Mouse (Mus musculus): ENCODE measurements around the gene Krt8. TPM values are rescaled to one million over a fixed set of nuclear protein-coding genes. Genes with fewer than 3 reads are reported as not detected.
"Not testable (repeated sequence)": the region's sequence is repeated elsewhere in the genome, so short reads cannot be mapped to it uniquely, and the experiment has no call there.

Gene Krt8
- polyA plus RNA-seq, 1 experiment from 2014 or later: 21.9 TPM

DNA sequence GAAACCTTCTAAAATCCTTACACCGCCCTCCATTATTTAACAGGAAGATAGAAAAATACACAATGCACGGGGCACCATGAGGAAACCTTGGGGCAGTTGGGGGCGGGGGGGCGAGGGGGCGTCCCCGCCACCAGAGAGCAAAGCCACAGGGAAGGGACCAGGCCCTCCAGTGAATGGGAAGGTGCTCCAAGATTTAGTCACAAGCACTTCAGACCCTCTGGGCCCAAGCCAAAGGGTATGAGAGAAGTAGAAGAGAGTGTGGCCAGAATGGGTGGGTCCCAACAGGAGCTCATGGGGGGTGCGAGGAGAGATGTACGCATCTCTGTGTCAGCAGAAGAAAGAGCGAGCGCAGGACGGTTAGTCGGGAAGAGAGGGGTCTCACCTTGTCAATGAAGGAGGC lies 766 bp downstream of the Krt8 start:
- Histone ChIP-seq H3K4me1 (peaks cover 30% of the 10 kb centered on the region), H3K36me3 (no peaks in the 10 kb centered on the region), H3K27ac (replicated peaks) (peak overlapping the region; percentile 47; the same call in 1 of the 2 replicates), H3K4me3 (peak overlapping the region; percentile 49), H3K27me3 (ENCODE audit: low read depth, poor library complexity, severe bottlenecking) (peaks cover 89% of the 10 kb centered on the region), H3K9me3 (replicated peaks) (no peaks in the 10 kb centered on the region)
- no peak for DNase-seq (ENCODE audit: low spot score)
- WGBS: 9% methylated on average over 12 of the region's 12 CpGs

GRCm38 (mm10) chr15:102002646-102003488 lies 1.4 kb downstream of the Krt8 start:
- H3K4me1 ChIP-seq: peaks cover 27% of the 10 kb centered on the region

GRCm38 (mm10) chr15:101999676-102000335 lies 4.5 kb downstream of the Krt8 start:
- H3K4me3 ChIP-seq: no peak overlapping the region
- H3K36me3 ChIP-seq: no peaks in the 10 kb centered on the region
- H3K27me3 ChIP-seq (ENCODE audit: low read depth, poor library complexity, severe bottlenecking): peaks cover 59% of the 10 kb centered on the region
- no peak for DNase-seq (ENCODE audit: low spot score)
- 92% methylated on average over 11 of the region's 11 CpGs for WGBS
- peaks cover 20% of the 10 kb centered on the region for H3K4me1 ChIP-seq
- 0 out of 2 replicates have a peak, but pooled peaks cover 6% of the 10 kb centered on the region for H3K9me3 ChIP-seq (replicated peaks)
- H3K27ac ChIP-seq (replicated peaks): no peak overlapping the region

More at GRCm38 (mm10) chr15:102002646-102003488, 1.4 kb downstream of the Krt8 start:
- Histone ChIP-seq H3K27ac (replicated peaks) (peak overlapping the region; percentile 47; the same call in 1 of the 2 replicates), H3K27me3 (ENCODE audit: low read depth, poor library complexity, severe bottlenecking) (peaks cover 82% of the 10 kb centered on the region), H3K36me3 (no peaks in the 10 kb centered on the region), H3K4me3 (peak overlapping the region; percentile 49), H3K9me3 (replicated peaks) (no peaks in the 10 kb centered on the region)
- WGBS: 3% methylated on average over 34 of the region's 34 CpGs
- peak; percentile 80 for DNase-seq (ENCODE audit: low spot score)

GRCm38 (mm10) chr15:101999156-101999555 lies 5.1 kb downstream of the Krt8 start:
- DNase-seq (ENCODE audit: low spot score): no peak
- Histone ChIP-seq H3K36me3 (no peaks in the 10 kb centered on the region), H3K9me3 (replicated peaks) (0 out of 2 replicates have a peak, but pooled peaks cover 6% of the 10 kb centered on the region), H3K4me1 (peaks cover 20% of the 10 kb centered on the region), H3K27ac (replicated peaks) (no peak overlapping the region), H3K27me3 (ENCODE audit: low read depth, poor library complexity, severe bottlenecking) (peaks cover 56% of the 10 kb centered on the region), H3K4me3 (no peak overlapping the region)
- WGBS: 93% methylated on average over 11 of the region's 11 CpGs

DNA sequence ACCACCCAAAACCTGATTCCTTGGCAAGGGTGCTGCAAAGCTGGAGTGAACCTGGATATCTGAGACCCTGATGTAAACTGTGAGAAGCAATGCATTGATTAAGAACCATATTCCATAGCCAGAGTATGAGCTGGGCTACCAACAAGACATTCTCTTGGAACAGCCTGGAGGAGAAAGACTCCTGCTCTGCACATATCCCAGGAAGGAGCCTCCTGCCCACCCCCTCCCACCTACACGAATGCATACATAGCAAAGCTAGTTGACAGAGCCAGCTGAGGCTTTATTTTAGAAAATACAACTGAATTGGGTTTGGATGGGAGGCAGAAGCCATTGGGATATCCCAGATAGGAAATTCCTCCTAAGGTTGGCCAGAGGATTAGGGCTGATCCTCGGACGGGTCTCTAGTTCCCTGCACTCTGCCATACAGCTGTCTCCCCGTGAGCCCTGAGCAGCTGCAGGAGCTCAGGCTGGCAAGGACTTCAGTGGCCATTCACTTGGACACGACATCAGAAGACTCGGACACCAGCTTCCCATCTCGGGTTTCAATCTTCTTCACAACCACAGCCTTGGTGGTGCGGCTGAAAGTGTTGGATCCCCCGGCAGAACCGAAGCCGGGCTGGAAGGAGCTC lies 7.7 kb downstream of the Krt8 start:
- peaks cover 51% of the 10 kb centered on the region for H3K27me3 ChIP-seq (ENCODE audit: low read depth, poor library complexity, severe bottlenecking)
- not testable (repeated sequence) for H3K36me3 ChIP-seq; H3K9me3 ChIP-seq (replicated peaks); DNase-seq (ENCODE audit: low spot score); H3K4me1 ChIP-seq; H3K27ac ChIP-seq (replicated peaks); H3K4me3 ChIP-seq
- WGBS: 88% methylated on average over 11 of the region's 11 CpGs

- 88% methylated on average over 4 of the region's 4 CpGs for WGBS
These were observed 8.6 kb downstream of the Krt8 start for GRCm38 (mm10) chr15:101995484-101996236.

GRCm38 (mm10) chr15:101994365-101994764 lies 9.9 kb downstream of the Krt8 start:
- H3K36me3 ChIP-seq: no peaks in the 10 kb centered on the region
- 88% methylated on average over 6 of the region's 6 CpGs for WGBS
- no peak overlapping the region for H3K4me3 ChIP-seq
- 0 out of 2 replicates have a peak, but pooled peaks cover 6% of the 10 kb centered on the region for H3K9me3 ChIP-seq (replicated peaks)
- no peak overlapping the region for H3K27ac ChIP-seq (replicated peaks)
- no peaks in the 10 kb centered on the region for H3K4me1 ChIP-seq
- H3K27me3 ChIP-seq (ENCODE audit: low read depth, poor library complexity, severe bottlenecking): peaks cover 43% of the 10 kb centered on the region
- no peak for DNase-seq (ENCODE audit: low spot score)

More at GRCm38 (mm10) chr15:101995484-101996236, 8.6 kb downstream of the Krt8 start:
- H3K4me3 ChIP-seq: no peak overlapping the region
- peaks cover 50% of the 10 kb centered on the region for H3K27me3 ChIP-seq (ENCODE audit: low read depth, poor library complexity, severe bottlenecking)
- 0 out of 2 replicates have a peak, but pooled peaks cover 6% of the 10 kb centered on the region for H3K9me3 ChIP-seq (replicated peaks)
- H3K4me1 ChIP-seq: no peaks in the 10 kb centered on the region
- no peak for DNase-seq (ENCODE audit: low spot score)
- H3K27ac ChIP-seq (replicated peaks): no peak overlapping the region; the same call in 1 of the 2 replicates
- H3K36me3 ChIP-seq: no peaks in the 10 kb centered on the region

DNA sequence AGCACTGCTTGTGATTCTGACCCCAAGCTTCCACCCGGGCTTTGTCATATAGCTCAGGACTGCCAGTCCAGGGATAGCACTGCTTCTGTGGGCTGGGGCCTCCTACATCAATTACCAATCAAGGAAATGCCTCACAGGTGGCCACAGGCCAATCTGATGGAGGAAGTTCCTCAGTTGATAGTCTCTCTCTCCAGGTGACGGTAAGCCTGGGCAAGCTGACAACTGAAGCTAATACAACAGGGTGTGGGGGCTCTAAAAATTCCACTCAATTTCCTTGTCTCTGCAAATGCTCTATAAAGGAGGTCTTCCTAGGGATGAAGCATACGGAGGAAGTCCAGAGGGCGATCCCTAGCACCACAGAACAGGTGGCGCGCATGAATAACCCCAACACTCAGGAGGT lies 13.3 kb downstream of the Krt8 start:
- Histone ChIP-seq H3K4me3 (no peak overlapping the region), H3K27ac (replicated peaks) (no peak overlapping the region), H3K9me3 (replicated peaks) (0 out of 2 replicates have a peak, but pooled peaks cover 5% of the 10 kb centered on the region), H3K27me3 (ENCODE audit: low read depth, poor library complexity, severe bottlenecking) (peaks cover 33% of the 10 kb centered on the region), H3K36me3 (no peaks in the 10 kb centered on the region), H3K4me1 (peaks cover 3% of the 10 kb centered on the region; the same call in 1 of the 2 replicates)
- WGBS: 90% methylated on average over 6 of the region's 6 CpGs
- no peak for DNase-seq (ENCODE audit: low spot score)

GRCm38 (mm10) chr15:101988714-101989113 lies 15.6 kb downstream of the Krt8 start:
- Histone ChIP-seq H3K9me3 (replicated peaks) (no peaks in the 10 kb centered on the region), H3K4me1 (peaks cover 15% of the 10 kb centered on the region), H3K4me3 (no peak overlapping the region), H3K27me3 (ENCODE audit: low read depth, poor library complexity, severe bottlenecking) (peaks cover 25% of the 10 kb centered on the region), H3K27ac (replicated peaks) (no peak overlapping the region), H3K36me3 (no peaks in the 10 kb centered on the region)
- WGBS: 65% methylated on average over 8 of the region's 8 CpGs
- no peak for DNase-seq (ENCODE audit: low spot score)

- Histone ChIP-seq H3K27me3 (ENCODE audit: low read depth, poor library complexity, severe bottlenecking) (peaks cover 22% of the 10 kb centered on the region), H3K4me1 (peaks cover 20% of the 10 kb centered on the region), H3K27ac (replicated peaks) (no peak overlapping the region), H3K36me3 (no peaks in the 10 kb centered on the region), H3K9me3 (replicated peaks) (no peaks in the 10 kb centered on the region), H3K4me3 (no peak overlapping the region)
- 0% methylated on average over 10 of the region's 10 CpGs for WGBS
- peak; percentile 86 for DNase-seq (ENCODE audit: low spot score)
These were observed 16.2 kb downstream of the Krt8 start for GRCm38 (mm10) chr15:101988119-101988518.

DNA sequence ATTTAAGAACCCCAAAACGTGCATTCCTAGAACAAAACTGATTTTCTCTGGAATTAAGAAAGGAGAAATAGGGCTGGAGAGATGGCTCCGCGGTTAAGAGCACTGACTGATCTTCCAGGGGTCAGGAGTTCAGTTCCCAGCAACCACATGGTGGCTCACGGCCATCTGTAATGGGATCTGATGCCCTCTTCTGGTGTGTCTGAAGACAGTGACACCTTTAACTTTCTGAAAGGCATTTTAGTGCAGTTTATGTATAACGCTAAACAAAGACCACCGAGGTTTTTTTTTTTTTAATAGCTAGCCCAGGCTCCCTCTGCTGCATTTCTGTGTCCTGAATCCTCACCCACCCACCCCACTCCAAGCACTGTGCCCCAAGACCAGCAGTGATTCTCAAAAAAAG lies 19.5 kb downstream of the Krt8 start:
- peak overlapping the region; percentile 20; the same call in 1 of the 2 replicates for H3K4me3 ChIP-seq
- no peak for DNase-seq (ENCODE audit: low spot score)

More for the DNA sequence above, 19.5 kb downstream of the Krt8 start:
- H3K36me3 ChIP-seq: no peaks in the 10 kb centered on the region
- 29% methylated on average over 6 of the region's 6 CpGs for WGBS
- H3K9me3 ChIP-seq (replicated peaks): no peaks in the 10 kb centered on the region
- H3K27me3 ChIP-seq (ENCODE audit: low read depth, poor library complexity, severe bottlenecking): no peaks in the 10 kb centered on the region; the same call in 1 of the 2 replicates
- peaks cover 20% of the 10 kb centered on the region for H3K4me1 ChIP-seq
- H3K27ac ChIP-seq (replicated peaks): peak overlapping the region; percentile 50
